Mouse (Mus musculus): Measurements from ENCODE around the gene Diaph3. TPM values are rescaled to one million over a fixed set of nuclear protein-coding genes. Genes with fewer than 3 reads are reported as not detected.

Diaph3 gene
- total and polyA plus RNA-seq, 3 experiments: 0.21 to 4.6 (median 0.70) TPM

DNA sequence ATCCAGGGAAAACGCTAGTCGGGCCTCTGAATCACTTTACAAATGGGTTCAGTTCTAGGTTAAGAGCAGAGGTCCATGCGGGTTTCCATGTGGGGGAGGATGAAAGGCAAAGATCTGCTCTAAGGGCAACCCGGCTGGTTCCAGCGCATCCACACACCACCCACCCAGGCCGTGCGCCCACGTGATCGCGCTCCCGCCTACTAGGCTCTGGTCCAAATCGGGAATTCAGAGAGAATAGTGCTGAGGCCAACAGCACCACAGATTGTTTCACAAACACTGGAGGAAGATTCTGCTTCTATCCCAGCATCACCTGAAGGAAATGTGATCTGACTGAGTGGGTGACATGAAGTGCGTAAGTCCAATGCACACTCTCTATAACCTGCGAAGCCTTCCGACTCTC lies 17.9 kb downstream of the Diaph3 start:
- TF ChIP-seq CTCF (IDR thresholded peaks at IDR 0.05): no peak
- TF ChIP-seq EP300 (IDR thresholded peaks at IDR 0.05; ENCODE audit: insufficient read depth, low read depth, low read length): no peak
- TF ChIP-seq POLR2A (IDR thresholded peaks at IDR 0.05; ENCODE audit: insufficient read depth, low read depth, low read length): no peak
- no peak overlapping the region for H3K27ac ChIP-seq
- no peak overlapping the region for H3K4me3 ChIP-seq
- H3K79me2 ChIP-seq (replicated peaks; ENCODE audit: control insufficient read depth, insufficient read depth, low read length): no peaks in the 10 kb centered on the region
- no peaks in the 10 kb centered on the region for H3K36me3 ChIP-seq (ENCODE audit: control insufficient read depth, insufficient read depth, low read length)
- H3K27me3 ChIP-seq (ENCODE audit: control insufficient read depth, insufficient read depth, low read length): no peaks in the 10 kb centered on the region
- H3K9ac ChIP-seq (ENCODE audit: low read depth, low read length): no peak overlapping the region
- H3K4me1 ChIP-seq (ENCODE audit: control insufficient read depth, insufficient read depth, low read length): no peaks in the 10 kb centered on the region
- no peak for DNase-seq
- 94% methylated on average over 15 of the region's 15 CpGs for WGBS
- intact Hi-C loops (cut with DNase I): no loop called here

- no peak for TF ChIP-seq POLR2A (IDR thresholded peaks at IDR 0.05; ENCODE audit: insufficient read depth, low read depth, low read length)
- TF ChIP-seq EP300 (IDR thresholded peaks at IDR 0.05; ENCODE audit: insufficient read depth, low read depth, low read length): no peak
- no peaks in the 10 kb centered on the region for H3K27me3 ChIP-seq (ENCODE audit: control insufficient read depth, insufficient read depth, low read length)
- H3K4me1 ChIP-seq (ENCODE audit: control insufficient read depth, insufficient read depth, low read length): no peaks in the 10 kb centered on the region
- no peaks in the 10 kb centered on the region for H3K36me3 ChIP-seq (ENCODE audit: control insufficient read depth, insufficient read depth, low read length)
- H3K79me2 ChIP-seq (replicated peaks; ENCODE audit: control insufficient read depth, insufficient read depth, low read length): no peaks in the 10 kb centered on the region
- 88% methylated on average over 6 of the region's 6 CpGs for WGBS
- no peak overlapping the region for H3K9ac ChIP-seq (ENCODE audit: low read depth, low read length)
- no peak overlapping the region for H3K4me3 ChIP-seq
- intact Hi-C loops (cut with DNase I): no loop called here
- DNase-seq: no peak
- no peak overlapping the region for H3K27ac ChIP-seq
Observed at GRCm38 (mm10) chr14:87121868-87122267, 19.2 kb downstream of the Diaph3 start.

- H3K4me1 ChIP-seq (ENCODE audit: control insufficient read depth, insufficient read depth, low read length): no peaks in the 10 kb centered on the region
- no peak overlapping the region for H3K4me3 ChIP-seq
- no peak overlapping the region for H3K27ac ChIP-seq
- WGBS: 43% methylated on average over 2 of the region's 2 CpGs
- no peaks in the 10 kb centered on the region for H3K27me3 ChIP-seq (ENCODE audit: control insufficient read depth, insufficient read depth, low read length)
- intact Hi-C loops (cut with DNase I): no loop called here
- TF ChIP-seq EP300 (IDR thresholded peaks at IDR 0.05; ENCODE audit: insufficient read depth, low read depth, low read length): no peak
- TF ChIP-seq CTCF (IDR thresholded peaks at IDR 0.05): no peak
- no peak for TF ChIP-seq POLR2A (IDR thresholded peaks at IDR 0.05; ENCODE audit: insufficient read depth, low read depth, low read length)
- DNase-seq: no peak
- H3K36me3 ChIP-seq (ENCODE audit: control insufficient read depth, insufficient read depth, low read length): no peaks in the 10 kb centered on the region
- no peaks in the 10 kb centered on the region for H3K79me2 ChIP-seq (replicated peaks; ENCODE audit: control insufficient read depth, insufficient read depth, low read length)
- H3K9ac ChIP-seq (ENCODE audit: low read depth, low read length): no peak overlapping the region
Observed at GRCm38 (mm10) chr14:87110634-87111033, 30.4 kb downstream of the Diaph3 start.

GRCm38 (mm10) chr14:87099380-87100088 lies 41.5 kb downstream of the Diaph3 start:
- 50% methylated on average over 1 of the region's 1 CpGs for WGBS
- no peaks in the 10 kb centered on the region for H3K4me1 ChIP-seq (ENCODE audit: control insufficient read depth, insufficient read depth, low read length)

GRCm38 (mm10) chr14:87098093-87098492 lies 42.9 kb downstream of the Diaph3 start:
- no peaks in the 10 kb centered on the region for H3K79me2 ChIP-seq (replicated peaks; ENCODE audit: control insufficient read depth, insufficient read depth, low read length)
- H3K27ac ChIP-seq: no peak overlapping the region
- WGBS: 81% methylated on average over 2 of the region's 2 CpGs
- no peak overlapping the region for H3K4me3 ChIP-seq
- intact Hi-C loops (cut with DNase I): no loop called here
- DNase-seq: no peak
- no peak for TF ChIP-seq CTCF (IDR thresholded peaks at IDR 0.05)
- TF ChIP-seq POLR2A (IDR thresholded peaks at IDR 0.05; ENCODE audit: insufficient read depth, low read depth, low read length): no peak
- TF ChIP-seq EP300 (IDR thresholded peaks at IDR 0.05; ENCODE audit: insufficient read depth, low read depth, low read length): no peak
- no peak overlapping the region for H3K9ac ChIP-seq (ENCODE audit: low read depth, low read length)
- H3K4me1 ChIP-seq (ENCODE audit: control insufficient read depth, insufficient read depth, low read length): no peaks in the 10 kb centered on the region
- no peaks in the 10 kb centered on the region for H3K36me3 ChIP-seq (ENCODE audit: control insufficient read depth, insufficient read depth, low read length)
- H3K27me3 ChIP-seq (ENCODE audit: control insufficient read depth, insufficient read depth, low read length): no peaks in the 10 kb centered on the region

More at GRCm38 (mm10) chr14:87099380-87100088, 41.5 kb downstream of the Diaph3 start:
- TF ChIP-seq POLR2A (IDR thresholded peaks at IDR 0.05; ENCODE audit: insufficient read depth, low read depth, low read length) (no peak), CTCF (IDR thresholded peaks at IDR 0.05) (no peak), EP300 (IDR thresholded peaks at IDR 0.05; ENCODE audit: insufficient read depth, low read depth, low read length) (no peak)
- H3K9ac ChIP-seq (ENCODE audit: low read depth, low read length): no peak overlapping the region
- no peaks in the 10 kb centered on the region for H3K27me3 ChIP-seq (ENCODE audit: control insufficient read depth, insufficient read depth, low read length)
- intact Hi-C loops (cut with DNase I): no loop called here
- H3K79me2 ChIP-seq (replicated peaks; ENCODE audit: control insufficient read depth, insufficient read depth, low read length): no peaks in the 10 kb centered on the region
- no peak for DNase-seq
- H3K27ac ChIP-seq: no peak overlapping the region
- no peak overlapping the region for H3K4me3 ChIP-seq
- H3K36me3 ChIP-seq (ENCODE audit: control insufficient read depth, insufficient read depth, low read length): no peaks in the 10 kb centered on the region

- WGBS: 93% methylated on average over 3 of the region's 3 CpGs
- intact Hi-C loops (cut with DNase I): no loop called here
- DNase-seq: no peak
Observed at GRCm38 (mm10) chr14:87091522-87091921, 49.5 kb downstream of the Diaph3 start.

More at GRCm38 (mm10) chr14:87091522-87091921, 49.5 kb downstream of the Diaph3 start:
- TF ChIP-seq CTCF (IDR thresholded peaks at IDR 0.05) (no peak), EP300 (IDR thresholded peaks at IDR 0.05; ENCODE audit: insufficient read depth, low read depth, low read length) (no peak), POLR2A (IDR thresholded peaks at IDR 0.05; ENCODE audit: insufficient read depth, low read depth, low read length) (no peak)
- Histone ChIP-seq H3K27ac (no peak overlapping the region), H3K36me3 (ENCODE audit: control insufficient read depth, insufficient read depth, low read length) (no peaks in the 10 kb centered on the region), H3K4me1 (ENCODE audit: control insufficient read depth, insufficient read depth, low read length) (no peaks in the 10 kb centered on the region), H3K27me3 (ENCODE audit: control insufficient read depth, insufficient read depth, low read length) (no peaks in the 10 kb centered on the region), H3K79me2 (replicated peaks; ENCODE audit: control insufficient read depth, insufficient read depth, low read length) (no peaks in the 10 kb centered on the region), H3K4me3 (no peak overlapping the region), H3K9ac (ENCODE audit: low read depth, low read length) (no peak overlapping the region)
